Mouse (Mus musculus): ENCODE measurements around the gene Majin. TPM values are rescaled to one million over a fixed set of nuclear protein-coding genes. Genes with fewer than 3 reads are reported as not detected.

The Majin gene
- total and polyA plus RNA-seq, 3 experiments = 0.20 TPM; not detected in 2

DNA sequence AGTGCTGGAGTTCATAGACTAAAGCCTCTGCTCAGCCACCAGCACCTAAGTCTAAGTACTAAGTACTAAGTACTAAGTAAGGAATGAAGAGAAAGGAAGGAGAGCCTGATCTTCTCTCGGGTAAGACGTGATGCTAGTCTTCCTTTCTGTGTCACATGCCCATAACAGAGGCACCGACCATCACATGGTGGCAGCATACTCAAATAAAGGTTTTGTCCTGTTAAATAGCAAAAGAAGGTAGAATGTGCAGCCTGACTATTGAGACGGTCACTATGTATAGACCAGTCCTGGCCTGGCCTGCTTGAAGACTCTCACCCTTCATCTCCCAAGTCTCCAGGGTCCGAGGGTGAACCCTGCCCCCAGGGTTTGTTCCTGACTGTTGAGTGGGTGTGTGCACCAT, 39.3 kb upstream of the Majin start:
- no peak overlapping the region for H3K27ac ChIP-seq
- no peak overlapping the region for H3K4me3 ChIP-seq
- H3K27me3 ChIP-seq (ENCODE audit: control insufficient read depth, insufficient read depth, low read length) = no peaks in the 10 kb centered on the region
- H3K9ac ChIP-seq (ENCODE audit: low read depth, low read length) = no peak overlapping the region
- no peaks in the 10 kb centered on the region for H3K79me2 ChIP-seq (replicated peaks; ENCODE audit: control insufficient read depth, insufficient read depth, low read length)
- no peak for DNase-seq
- intact Hi-C loops (cut with DNase I) = no loop called here
- peaks cover 1% of the 10 kb centered on the region; the same call in 1 of the 2 replicates for H3K4me1 ChIP-seq (ENCODE audit: control insufficient read depth, insufficient read depth, low read length)
- no peak for TF ChIP-seq EP300 (IDR thresholded peaks at IDR 0.05; ENCODE audit: insufficient read depth, low read depth, low read length)
- 61% methylated on average over 5 of the region's 5 CpGs for WGBS
- no peaks in the 10 kb centered on the region for H3K36me3 ChIP-seq (ENCODE audit: control insufficient read depth, insufficient read depth, low read length)

DNA sequence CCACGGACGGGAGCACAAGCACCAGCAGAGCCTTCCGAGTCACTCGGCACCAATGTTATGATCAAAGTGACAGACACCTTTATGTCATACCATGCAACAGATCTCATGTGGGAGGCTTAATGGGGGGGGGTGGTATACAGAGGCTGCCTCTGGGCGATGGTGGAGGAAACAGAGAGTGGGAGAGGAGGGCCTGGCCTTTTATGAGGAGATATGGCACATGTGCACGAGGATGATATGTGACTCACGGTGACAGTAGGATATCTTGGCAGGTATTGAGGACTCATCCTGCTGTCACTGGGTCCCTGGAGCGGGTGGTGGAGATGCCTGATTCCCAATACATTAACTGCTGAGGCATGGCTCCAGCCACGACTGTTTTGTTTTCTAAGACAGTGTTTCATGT, 29.0 kb upstream of the Majin start:
- TF ChIP-seq EP300 (IDR thresholded peaks at IDR 0.05; ENCODE audit: insufficient read depth, low read depth, low read length) (no peak), POLR2A (IDR thresholded peaks at IDR 0.05; ENCODE audit: insufficient read depth, low read depth, low read length) (no peak), CTCF (IDR thresholded peaks at IDR 0.05) (no peak)
- no peak overlapping the region for H3K27ac ChIP-seq
- no peaks in the 10 kb centered on the region for H3K36me3 ChIP-seq (ENCODE audit: control insufficient read depth, insufficient read depth, low read length)
- no peak overlapping the region for H3K9ac ChIP-seq (ENCODE audit: low read depth, low read length)
- no peak overlapping the region for H3K4me3 ChIP-seq
- no peaks in the 10 kb centered on the region for H3K79me2 ChIP-seq (replicated peaks; ENCODE audit: control insufficient read depth, insufficient read depth, low read length)
- no peaks in the 10 kb centered on the region for H3K4me1 ChIP-seq (ENCODE audit: control insufficient read depth, insufficient read depth, low read length)
- H3K27me3 ChIP-seq (ENCODE audit: control insufficient read depth, insufficient read depth, low read length) = no peaks in the 10 kb centered on the region
- no peak for DNase-seq
- intact Hi-C loops (cut with DNase I) = no loop called here
- 79% methylated on average over 9 of the region's 9 CpGs for WGBS

DNA sequence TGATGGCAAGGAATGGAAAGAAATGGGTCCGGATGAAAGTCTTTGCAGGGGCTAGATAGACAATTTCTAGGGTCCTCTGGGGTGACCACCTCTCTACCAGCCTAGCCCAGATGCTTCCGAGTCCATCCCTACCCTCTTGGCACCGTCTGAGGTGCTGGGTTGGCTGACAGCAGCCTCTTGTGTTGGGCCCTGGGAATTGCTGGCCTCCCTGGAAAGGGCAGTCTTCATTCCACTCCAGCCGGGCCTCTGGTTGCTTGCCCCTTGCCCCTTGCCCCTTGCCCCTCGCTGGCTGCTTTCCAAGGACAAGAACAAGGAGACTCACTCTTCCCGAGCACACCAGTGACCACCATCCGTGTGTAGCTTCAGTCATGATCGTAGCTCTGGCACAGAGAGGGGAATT, 27.8 kb upstream of the Majin start:
- no peaks in the 10 kb centered on the region for H3K36me3 ChIP-seq (ENCODE audit: control insufficient read depth, insufficient read depth, low read length)
- no peak overlapping the region for H3K9ac ChIP-seq (ENCODE audit: low read depth, low read length)
- intact Hi-C loops (cut with DNase I) = no loop called here
- TF ChIP-seq CTCF (IDR thresholded peaks at IDR 0.05) (no peak), EP300 (IDR thresholded peaks at IDR 0.05; ENCODE audit: insufficient read depth, low read depth, low read length) (no peak), POLR2A (IDR thresholded peaks at IDR 0.05; ENCODE audit: insufficient read depth, low read depth, low read length) (no peak)
- no peak for DNase-seq
- WGBS = 60% methylated on average over 8 of the region's 8 CpGs
- no peaks in the 10 kb centered on the region for H3K27me3 ChIP-seq (ENCODE audit: control insufficient read depth, insufficient read depth, low read length)
- no peaks in the 10 kb centered on the region for H3K79me2 ChIP-seq (replicated peaks; ENCODE audit: control insufficient read depth, insufficient read depth, low read length)
- no peak overlapping the region for H3K27ac ChIP-seq
- no peak overlapping the region for H3K4me3 ChIP-seq
- H3K4me1 ChIP-seq (ENCODE audit: control insufficient read depth, insufficient read depth, low read length) = no peaks in the 10 kb centered on the region

DNA sequence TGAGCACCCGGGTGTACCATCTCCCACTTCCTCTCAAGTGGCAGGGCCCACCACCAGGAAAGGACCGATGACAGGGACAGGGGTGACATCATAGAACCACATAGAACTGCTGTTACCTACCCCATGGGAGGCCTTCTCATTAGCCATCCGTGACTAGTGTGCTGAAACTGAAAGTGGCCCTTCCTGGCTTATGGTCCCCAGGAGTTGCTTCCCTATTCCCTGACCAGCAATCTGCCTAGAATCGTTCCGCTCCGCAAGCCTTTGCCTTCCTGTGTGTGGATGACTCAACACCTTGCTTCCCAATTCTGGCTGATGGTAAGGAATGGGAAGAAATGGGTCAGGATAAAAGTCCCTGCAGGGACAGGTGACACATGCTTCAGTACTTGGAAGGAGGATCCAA, 27.0 kb upstream of the Majin start:
- H3K27ac ChIP-seq = no peak overlapping the region
- no peak overlapping the region for H3K9ac ChIP-seq (ENCODE audit: low read depth, low read length)
- intact Hi-C loops (cut with DNase I) = no loop called here
- H3K27me3 ChIP-seq (ENCODE audit: control insufficient read depth, insufficient read depth, low read length) = no peaks in the 10 kb centered on the region
- H3K4me1 ChIP-seq (ENCODE audit: control insufficient read depth, insufficient read depth, low read length) = no peaks in the 10 kb centered on the region
- H3K4me3 ChIP-seq = no peak overlapping the region
- no peaks in the 10 kb centered on the region for H3K36me3 ChIP-seq (ENCODE audit: control insufficient read depth, insufficient read depth, low read length)
- 39% methylated on average over 6 of the region's 6 CpGs for WGBS
- H3K79me2 ChIP-seq (replicated peaks; ENCODE audit: control insufficient read depth, insufficient read depth, low read length) = no peaks in the 10 kb centered on the region
- TF ChIP-seq CTCF (IDR thresholded peaks at IDR 0.05) = no peak
- TF ChIP-seq POLR2A (IDR thresholded peaks at IDR 0.05; ENCODE audit: insufficient read depth, low read depth, low read length) = no peak
- DNase-seq = no peak

DNA sequence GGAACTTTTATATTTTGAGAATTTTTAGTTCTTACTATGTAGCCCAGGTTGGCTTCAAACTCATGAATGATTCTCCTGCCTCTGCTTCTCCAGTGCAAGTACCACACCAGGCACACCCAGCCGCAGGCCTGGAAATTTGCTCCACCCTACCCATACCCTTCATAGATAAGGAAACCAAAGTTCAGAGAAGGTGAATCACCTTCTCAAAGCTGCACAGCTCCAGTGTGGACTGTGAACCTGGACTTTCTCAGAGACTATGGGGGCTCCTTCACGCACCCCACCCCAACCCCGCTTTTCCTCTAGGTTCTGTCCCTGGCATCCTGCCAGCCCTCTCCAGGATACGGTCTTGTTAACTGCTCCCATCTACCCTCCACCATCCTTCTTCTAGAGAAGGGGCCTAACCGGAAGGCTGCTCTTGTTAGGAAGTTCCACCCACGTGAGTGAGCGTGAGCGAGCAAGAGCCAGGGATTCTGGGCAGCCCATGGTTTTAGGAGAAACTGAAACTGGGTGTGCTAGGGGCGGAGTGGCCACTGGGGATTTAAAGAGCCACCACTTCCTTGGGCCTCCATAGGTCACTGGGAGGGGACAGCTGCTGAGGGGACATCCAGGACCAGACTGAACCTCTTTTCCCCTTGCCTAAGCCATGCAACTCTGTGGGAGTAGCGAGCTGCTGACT, 20.2 kb upstream of the Majin start:
- Histone ChIP-seq H3K36me3 (ENCODE audit: control insufficient read depth, insufficient read depth, low read length) (no peaks in the 10 kb centered on the region), H3K4me3 (peak overlapping the region; percentile 36), H3K27ac (peak overlapping the region; percentile 52), H3K9ac (ENCODE audit: low read depth, low read length) (peak overlapping the region; percentile 33), H3K4me1 (ENCODE audit: control insufficient read depth, insufficient read depth, low read length) (peaks cover 1% of the 10 kb centered on the region; the same call in 1 of the 2 replicates), H3K27me3 (ENCODE audit: control insufficient read depth, insufficient read depth, low read length) (no peaks in the 10 kb centered on the region), H3K79me2 (replicated peaks; ENCODE audit: control insufficient read depth, insufficient read depth, low read length) (no peaks in the 10 kb centered on the region)
- DNase-seq = peak; percentile 61 to 71
- WGBS = 40% methylated on average over 10 of the region's 10 CpGs
- intact Hi-C loops (cut with DNase I) = no loop called here
- 0 out of 2 replicates have a peak, but pooled peaks have one; percentile 51 for TF ChIP-seq POLR2A (IDR thresholded peaks at IDR 0.05; ENCODE audit: insufficient read depth, low read depth, low read length)
- no peak for TF ChIP-seq EP300 (IDR thresholded peaks at IDR 0.05; ENCODE audit: insufficient read depth, low read depth, low read length)
- 0 out of 2 replicates have a peak, but pooled peaks have one; percentile 1 for TF ChIP-seq CTCF (IDR thresholded peaks at IDR 0.05)

DNA sequence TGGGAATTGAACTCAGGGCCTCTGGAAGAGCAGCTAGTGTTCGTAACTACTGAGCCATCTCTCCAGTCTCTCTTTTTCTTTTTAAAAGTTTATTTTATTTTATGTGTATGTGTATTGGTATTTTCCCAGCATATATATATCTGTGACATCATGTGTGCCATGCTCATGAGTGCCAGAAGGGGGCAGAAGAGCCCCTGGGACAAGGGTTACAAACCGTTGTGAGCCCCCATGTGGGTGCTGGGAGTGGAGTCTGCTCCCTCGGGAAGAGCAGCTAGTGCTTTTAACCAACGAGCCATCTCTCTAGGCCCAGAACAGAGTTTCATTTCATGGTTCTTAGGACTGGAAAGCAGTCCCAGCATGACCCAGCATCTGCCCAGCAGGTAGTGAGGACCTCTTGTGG, 17.4 kb upstream of the Majin start:
- Histone ChIP-seq H3K27ac (no peak overlapping the region), H3K4me1 (ENCODE audit: control insufficient read depth, insufficient read depth, low read length) (peaks cover 1% of the 10 kb centered on the region; the same call in 1 of the 2 replicates), H3K36me3 (ENCODE audit: control insufficient read depth, insufficient read depth, low read length) (no peaks in the 10 kb centered on the region), H3K27me3 (ENCODE audit: control insufficient read depth, insufficient read depth, low read length) (no peaks in the 10 kb centered on the region), H3K4me3 (no peak overlapping the region), H3K79me2 (replicated peaks; ENCODE audit: control insufficient read depth, insufficient read depth, low read length) (no peaks in the 10 kb centered on the region), H3K9ac (ENCODE audit: low read depth, low read length) (no peak overlapping the region)
- DNase-seq = no peak
- TF ChIP-seq CTCF (IDR thresholded peaks at IDR 0.05) = no peak
- no peak for TF ChIP-seq EP300 (IDR thresholded peaks at IDR 0.05; ENCODE audit: insufficient read depth, low read depth, low read length)
- TF ChIP-seq POLR2A (IDR thresholded peaks at IDR 0.05; ENCODE audit: insufficient read depth, low read depth, low read length) = no peak
- 80% methylated on average over 4 of the region's 4 CpGs for WGBS
- intact Hi-C loops (cut with DNase I) = no loop called here

All from heart, adult 2 months (tissue).